ENCODE assay signal across 20 mouse cellular contexts in the genomic region with DNA sequence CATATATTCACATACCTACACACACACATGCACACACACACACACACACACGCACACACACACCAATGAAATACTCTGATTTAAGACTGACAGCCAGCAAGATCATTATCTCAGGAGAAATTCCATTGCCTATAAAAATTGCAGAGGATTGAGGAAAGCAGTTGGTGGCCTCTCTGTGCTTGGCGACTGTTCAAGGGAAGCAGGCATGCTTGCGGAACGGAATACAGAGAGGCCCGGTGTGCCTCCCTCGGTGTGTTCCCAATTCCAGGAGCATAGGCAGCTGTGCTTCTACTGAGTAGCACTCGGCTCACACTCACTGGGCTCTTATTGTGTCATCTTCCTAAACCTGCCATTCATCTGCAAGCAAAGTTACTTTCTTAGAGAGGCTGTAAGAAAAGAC.
DNase-seq lines count a peak whose midpoint lies in the region; ATAC-seq lines count a peak whose summit lies in the region.
"Had no signal": no experiment of that assay in that cellular context is flagged by ENCODE, and none has a peak within 500 bp of the region (broad histone marks: within the 10 kb centered on the region; RNA-seq: fewer than 3 reads in every experiment).

No protein-coding gene starts in this region.

- H3K9ac ChIP-seq in hindbrain, embryonic 12.5 days: no peak overlapping the region
- H3K9ac ChIP-seq in hindbrain, embryonic 11.5 days (ENCODE audit: low read depth, low read length): no peak overlapping the region
- H3K9ac ChIP-seq: embryonic facial prominence, embryonic 12.5 days; hindbrain, embryonic 13.5 days; liver, embryonic 13.5 days; neural tube, embryonic 12.5 days had no signal

- peaks cover 27% of the 10 kb centered on the region for H3K4me1 ChIP-seq in hindbrain, embryonic 12.5 days
- H3K4me1 ChIP-seq in hindbrain, embryonic 11.5 days (replicated peaks; ENCODE audit: control insufficient read depth, insufficient read depth, low read length): no peaks in the 10 kb centered on the region
- H3K4me1 ChIP-seq: liver, embryonic 13.5 days had no signal

- H3K4me2 ChIP-seq in hindbrain, embryonic 12.5 days (replicated peaks): no peak overlapping the region
- no peak overlapping the region for H3K4me2 ChIP-seq in hindbrain, embryonic 11.5 days (replicated peaks; ENCODE audit: low read depth, low read length)
- H3K4me2 ChIP-seq: embryonic facial prominence, embryonic 12.5 days; hindbrain, embryonic 13.5 days; liver, embryonic 13.5 days; neural tube, embryonic 12.5 days had no signal

- H3K9me3 ChIP-seq in hindbrain, embryonic 12.5 days (replicated peaks): no peaks in the 10 kb centered on the region
- H3K9me3 ChIP-seq in hindbrain, embryonic 11.5 days (ENCODE audit: control insufficient read depth, low read length): no peaks in the 10 kb centered on the region
- H3K9me3 ChIP-seq: embryonic facial prominence, embryonic 12.5 days; hindbrain, embryonic 13.5 days; liver, embryonic 13.5 days; neural tube, embryonic 12.5 days had no signal

- no peaks in the 10 kb centered on the region for H3K36me3 ChIP-seq in hindbrain, embryonic 12.5 days
- H3K36me3 ChIP-seq in hindbrain, embryonic 11.5 days (ENCODE audit: control insufficient read depth, insufficient read depth, low read length): no peaks in the 10 kb centered on the region
- H3K36me3 ChIP-seq: embryonic facial prominence, embryonic 12.5 days; hindbrain, embryonic 13.5 days; liver, embryonic 13.5 days; neural tube, embryonic 12.5 days had no signal

- DNase-seq in hindbrain, embryonic 11.5 days (ENCODE audit: low spot score): no peak
- peak; percentile 44 to 59 for DNase-seq in layer of hippocampus, adult 18-20 months (ENCODE audit: low spot score in 2 of 2)
- DNase-seq in layer of hippocampus, postnatal 25 days (ENCODE audit: extremely low spot score in 1 of 2, low spot score in 1 of 2): no peak
- DNase-seq in right cerebral cortex, postnatal 4 days: peak; percentile 21
- no peak for DNase-seq in right cerebral cortex, postnatal 14 days
- no peak for DNase-seq in gastrocnemius, adult 8-10 months (ENCODE audit: low spot score in 2 of 2)
- DNase-seq: adrenal gland, postnatal 25 days; B cell, adult 2 months; cerebellum, adult 8-10 months; gastrocnemius, postnatal 14 days; heart, adult 2 months; left cerebral cortex, postnatal 4 days; liver, embryonic 13.5 days; thymus, adult 18-20 months had no signal

- peak overlapping the region; percentile 35; the same call in 1 of the 2 replicates for H3K27ac ChIP-seq in hindbrain, embryonic 12.5 days
- H3K27ac ChIP-seq in hindbrain, embryonic 11.5 days (ENCODE audit: low read depth, low read length): no peak overlapping the region
- H3K27ac ChIP-seq: embryonic facial prominence, embryonic 12.5 days; heart, adult 2 months; hindbrain, embryonic 13.5 days; liver, embryonic 13.5 days; neural tube, embryonic 12.5 days had no signal

- H3K27me3 ChIP-seq in hindbrain, embryonic 12.5 days: 0 out of 2 replicates have a peak, but pooled peaks cover 4% of the 10 kb centered on the region
- H3K27me3 ChIP-seq in hindbrain, embryonic 11.5 days (ENCODE audit: control insufficient read depth, insufficient read depth, low read length): no peaks in the 10 kb centered on the region
- H3K27me3 ChIP-seq: embryonic facial prominence, embryonic 12.5 days; hindbrain, embryonic 13.5 days; liver, embryonic 13.5 days; neural tube, embryonic 12.5 days had no signal

- H3K4me3 ChIP-seq in hindbrain, embryonic 12.5 days: no peak overlapping the region
- no peak overlapping the region for H3K4me3 ChIP-seq in hindbrain, embryonic 11.5 days (ENCODE audit: low read depth, low read length)
- H3K4me3 ChIP-seq: embryonic facial prominence, embryonic 12.5 days; heart, adult 2 months; hindbrain, embryonic 13.5 days; liver, embryonic 13.5 days; neural tube, embryonic 12.5 days had no signal

- WGBS in hindbrain, embryonic 12.5 days: 68% methylated on average over 7 of the region's 7 CpGs
- 70% methylated on average over 7 of the region's 7 CpGs for WGBS in hindbrain, embryonic 11.5 days

- ATAC-seq in hindbrain, embryonic 12.5 days (ENCODE audit: low FRiP score): no peak
- ATAC-seq in hindbrain, embryonic 11.5 days (ENCODE audit: low FRiP score): no peak
- ATAC-seq: activated CD4-positive, CD25-positive, alpha-beta regulatory T cell, adult 4 months; intestine, embryonic 16.5 days had no signal

Comparison
In these comparisons a context has a peak if more than half of its experiments do, and no peak if none do; other contexts are left out.
1. DNase-seq: peak in layer of hippocampus, adult 18-20 months (2 of 2) and right cerebral cortex, postnatal 4 days (single experiment); none in hindbrain, embryonic 11.5 days (single experiment), layer of hippocampus, postnatal 25 days (0 of 2), right cerebral cortex, postnatal 14 days (single experiment) and gastrocnemius, adult 8-10 months (0 of 2).